Mouse (Mus musculus) heart, postnatal 14 days (tissue): Measurements from ENCODE around the gene Sin3b. TPM values are rescaled to one million over a fixed set of nuclear protein-coding genes. Genes with fewer than 3 reads are reported as not detected.
"Not testable (repeated sequence)": the region's sequence is repeated elsewhere in the genome, so short reads cannot be mapped to it uniquely, and the experiment has no call there.

Source experiments
- DNase-seq, 2 experiments: peaks; one replicate each; pipeline ENCODE4 v3.0.0; 2021 to 2022
- intact Hi-C: fragments of 180-260 bp; cut with DNase I; formaldehyde crosslinking; loops from one replicate; pipeline ENCODE4 v1.15.1; 2025
- long read RNA-seq, 2 experiments: library from polyadenylated mRNA; stranded (forward); transcript quantifications; one replicate each; pipeline ENCODE4 v2.0.0; 2021
- total RNA-seq, 2 experiments: library from RNA; stranded (reverse); gene quantifications; 2 replicates each; pipeline ENCODE4 v1.2.3; 2021

The Sin3b gene
- 10 to 100 TPM; 87.1 to 88.6 TPM for total RNA-seq
- long read RNA-seq, experiment 1, full-length matches to known transcripts: 45 of 54 reads
- long read RNA-seq, experiment 1, partial matches to known transcripts: 6 of 54 reads
- long read RNA-seq, experiment 1, other reads (novel, unspliced or antisense): 3 of 54 reads
- long read RNA-seq, experiment 2, full-length matches to known transcripts: 25 of 30 reads
- long read RNA-seq, experiment 2, partial matches to known transcripts: 3 of 30 reads
- long read RNA-seq, experiment 2, other reads (novel, unspliced or antisense): 2 of 30 reads

DNA sequence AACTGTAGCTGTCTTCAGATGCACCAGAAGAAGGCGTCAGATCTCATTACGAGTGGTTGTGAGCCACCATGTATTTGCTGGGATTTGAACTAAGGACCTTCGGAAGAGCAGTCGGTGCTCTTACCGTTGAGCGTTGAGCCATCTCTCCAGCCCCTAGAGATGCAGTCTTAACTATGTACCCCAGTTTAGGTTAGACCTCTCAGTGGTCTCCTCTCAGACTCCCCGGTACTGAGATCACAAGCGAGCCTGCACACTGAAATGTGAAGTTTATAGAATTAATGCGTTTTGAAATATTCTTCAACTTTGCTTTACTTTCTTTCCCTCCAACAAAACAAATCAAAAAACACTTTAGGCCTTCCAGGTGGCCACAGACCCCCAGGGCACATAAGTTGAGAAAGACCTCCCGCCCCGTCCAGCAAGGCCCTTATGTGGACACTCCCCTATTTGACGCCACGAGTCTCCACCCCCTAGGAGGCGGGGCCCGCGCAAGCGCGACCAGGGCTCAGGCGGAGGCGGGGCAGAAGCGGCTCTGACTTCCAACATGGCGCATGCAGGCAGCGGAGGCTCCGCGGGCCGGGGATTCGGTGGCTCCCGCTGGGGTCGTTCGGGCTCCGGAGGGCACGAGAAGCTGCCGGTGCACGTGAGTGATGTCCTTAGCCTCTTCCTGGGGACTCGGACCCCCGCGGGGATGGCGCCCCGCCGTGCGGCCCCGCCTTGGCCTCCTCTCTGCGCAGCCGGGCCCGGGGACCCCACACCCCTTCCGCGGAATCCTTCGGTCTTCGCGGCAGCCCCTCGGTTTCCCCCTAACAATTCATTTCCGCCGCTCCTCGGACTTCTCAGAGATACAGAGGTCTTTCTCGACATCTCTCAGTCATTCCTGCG is at the start of gene Sin3b:
Sin3b (plus strand) TSS at position 517 of the 882 bp plus-strand sequence.
- intact Hi-C loops: no loop called here
- peak; percentile 95 to 99 for DNase-seq

DNA sequence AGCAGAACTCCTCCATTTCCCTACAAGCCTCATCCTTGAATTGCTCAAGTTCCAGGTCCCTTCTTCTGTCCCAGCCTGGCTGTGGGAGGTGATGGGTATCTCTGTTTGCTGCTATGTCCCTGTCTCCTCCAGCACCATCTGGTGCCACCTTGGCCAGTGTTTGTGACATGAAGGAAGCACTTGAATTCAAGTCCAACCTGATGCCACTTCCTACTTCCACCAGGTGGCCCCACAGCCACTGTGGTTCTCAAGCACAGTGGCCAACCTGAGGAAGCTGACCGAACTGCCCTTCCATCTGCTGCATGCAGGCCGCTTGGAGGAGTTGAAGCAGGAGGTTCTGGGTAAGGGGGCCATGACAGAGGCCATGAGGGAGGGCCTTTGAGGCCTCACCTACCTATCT is 48.9 kb upstream of the Sin3b start:
- no peak for DNase-seq
- intact Hi-C loops: no loop called here

DNA sequence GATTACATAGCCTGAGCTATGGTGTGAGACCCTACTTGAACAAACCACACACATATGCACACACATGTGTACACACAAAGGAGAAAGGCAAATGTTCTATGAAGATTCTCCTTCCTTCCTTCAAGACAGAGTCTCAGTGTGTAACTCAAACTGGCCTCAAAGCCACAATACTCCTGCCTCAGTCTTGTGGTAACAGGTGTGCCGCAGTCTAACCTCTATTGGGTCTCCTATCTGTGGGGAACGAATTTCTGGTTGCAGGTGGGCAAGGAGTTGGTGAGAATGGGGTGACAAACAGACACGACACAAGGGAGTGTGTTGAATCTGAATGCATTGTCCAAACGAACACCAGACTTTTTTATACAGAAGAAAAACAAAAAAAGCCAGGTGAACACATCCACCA is 46.6 kb upstream of the Sin3b start:
- intact Hi-C loops: no loop called here

DNA sequence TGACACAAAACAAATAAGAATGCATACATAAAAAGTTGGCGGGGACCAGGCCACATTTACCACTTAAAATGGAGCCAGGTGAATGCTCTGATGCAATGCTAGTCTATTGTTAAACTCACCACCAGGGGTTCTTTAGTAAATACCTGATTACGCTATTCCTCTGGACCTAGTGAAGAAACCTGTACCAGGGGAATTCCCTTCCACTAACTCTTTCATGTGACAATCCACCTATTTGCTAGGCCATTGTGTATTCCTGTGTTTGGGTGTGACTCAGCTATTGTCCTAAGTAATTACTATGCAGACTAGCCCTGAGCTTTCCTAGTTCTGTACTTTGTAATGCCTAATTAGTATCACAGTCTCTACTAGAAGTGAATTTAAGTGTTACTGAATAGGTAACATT is 46.2 kb upstream of the Sin3b start:
- DNase-seq, intact Hi-C loops: not testable (repeated sequence)

More for the DNA sequence above, 46.6 kb upstream of the Sin3b start:
- DNase-seq: no peak

DNA sequence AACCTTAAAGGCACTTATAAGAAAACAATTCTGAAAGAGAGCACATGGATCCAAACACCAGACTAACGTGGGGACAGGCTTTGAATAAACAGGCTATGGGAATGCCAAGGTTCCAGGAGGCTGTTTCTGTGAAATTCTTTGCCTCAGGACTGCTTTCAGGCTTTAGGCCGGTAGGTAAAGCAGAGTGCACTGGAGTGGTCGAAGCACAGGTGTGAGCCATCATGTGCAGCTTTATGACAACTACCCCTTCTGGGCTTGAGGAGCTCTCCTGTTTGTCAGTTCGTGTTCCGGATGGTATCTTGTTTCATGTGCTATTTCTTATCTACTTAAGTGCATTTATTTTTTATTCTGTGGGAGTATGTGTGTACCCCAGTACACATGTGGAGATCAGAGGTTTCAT is 45.8 kb upstream of the Sin3b start:
- intact Hi-C loops: no loop called here
- no peak for DNase-seq

DNA sequence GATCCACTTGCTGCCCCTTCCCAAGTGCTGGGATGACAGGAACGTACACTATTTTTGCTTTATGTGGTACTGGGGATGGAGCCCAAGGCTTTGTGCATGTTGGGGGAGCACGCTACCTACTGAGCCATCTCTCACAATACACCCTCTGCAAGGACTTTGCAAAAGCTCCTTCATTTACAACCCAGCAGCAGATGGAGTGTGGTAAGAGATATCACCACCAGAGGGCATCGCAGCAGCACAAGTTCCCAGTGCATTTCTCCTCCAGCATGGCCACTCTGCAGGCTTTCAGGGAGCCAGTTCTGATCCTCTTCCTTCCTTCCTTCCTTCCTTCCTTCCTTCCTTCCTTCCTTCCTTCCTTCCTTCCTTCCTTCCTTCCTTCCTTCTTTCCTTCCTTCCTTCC is 43.0 kb upstream of the Sin3b start:
- intact Hi-C loops: loop anchor here (2.0 kb wide), 1 partner anchor 67 kb away; no protein-coding TSS in a partner anchor
- DNase-seq: peak; percentile 30 to 70

DNA sequence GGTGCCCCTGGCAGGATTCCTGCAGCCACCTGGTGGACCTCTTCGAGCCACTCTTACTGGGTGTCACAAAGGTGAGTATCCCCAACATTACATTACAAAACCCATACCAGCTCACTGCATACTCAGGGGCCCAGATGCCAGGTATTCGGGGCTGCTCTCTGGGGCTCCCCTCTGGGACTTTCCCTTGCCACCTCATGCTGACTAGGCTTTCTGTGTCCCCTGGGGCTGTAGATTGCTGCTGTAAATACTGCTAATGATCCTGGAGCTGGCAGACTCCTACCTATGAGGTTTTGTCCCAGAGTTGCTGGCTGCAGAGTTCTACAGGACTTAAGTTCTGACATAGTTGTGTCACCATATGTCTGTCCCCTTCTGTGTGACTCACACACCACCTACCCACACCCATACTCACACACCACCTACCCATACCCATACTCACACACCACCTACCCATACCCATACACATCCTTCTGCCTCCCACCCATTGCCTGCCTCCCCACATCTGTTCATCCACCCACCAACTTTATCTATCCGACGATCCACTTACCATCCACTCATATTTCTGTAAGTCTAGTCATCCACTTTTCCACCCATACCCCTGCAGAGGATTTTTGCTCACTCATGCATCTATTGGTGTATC is 40.9 kb upstream of the Sin3b start:
- intact Hi-C loops: no loop called here

DNA sequence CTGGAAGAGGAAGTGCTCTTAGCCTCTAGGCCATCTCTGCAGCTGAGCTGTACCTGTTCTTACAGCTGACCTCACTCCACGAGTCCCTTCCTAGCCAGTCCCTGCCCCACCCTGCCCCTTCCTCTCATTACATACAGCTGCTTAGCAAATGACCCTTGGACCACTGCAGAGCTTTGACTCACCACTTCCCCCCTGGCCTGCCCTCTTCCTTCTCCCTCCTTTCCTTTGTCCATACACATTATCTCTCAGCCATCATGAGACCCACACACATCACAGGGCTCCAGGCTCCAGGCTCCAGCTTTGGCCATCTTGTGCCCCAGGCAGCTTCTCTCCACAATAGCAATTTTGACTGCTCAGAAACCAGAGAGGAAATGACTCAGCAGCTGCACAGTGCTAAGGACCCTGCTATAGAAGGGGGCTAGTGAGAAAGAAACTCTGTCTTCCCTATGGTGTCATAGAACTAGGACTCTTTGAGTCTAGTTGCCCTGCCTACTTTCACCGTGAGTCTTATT is 40.0 kb upstream of the Sin3b start:
- intact Hi-C loops: no loop called here

More for the DNA sequence above, 40.9 kb upstream of the Sin3b start:
- no peak for DNase-seq

DNA sequence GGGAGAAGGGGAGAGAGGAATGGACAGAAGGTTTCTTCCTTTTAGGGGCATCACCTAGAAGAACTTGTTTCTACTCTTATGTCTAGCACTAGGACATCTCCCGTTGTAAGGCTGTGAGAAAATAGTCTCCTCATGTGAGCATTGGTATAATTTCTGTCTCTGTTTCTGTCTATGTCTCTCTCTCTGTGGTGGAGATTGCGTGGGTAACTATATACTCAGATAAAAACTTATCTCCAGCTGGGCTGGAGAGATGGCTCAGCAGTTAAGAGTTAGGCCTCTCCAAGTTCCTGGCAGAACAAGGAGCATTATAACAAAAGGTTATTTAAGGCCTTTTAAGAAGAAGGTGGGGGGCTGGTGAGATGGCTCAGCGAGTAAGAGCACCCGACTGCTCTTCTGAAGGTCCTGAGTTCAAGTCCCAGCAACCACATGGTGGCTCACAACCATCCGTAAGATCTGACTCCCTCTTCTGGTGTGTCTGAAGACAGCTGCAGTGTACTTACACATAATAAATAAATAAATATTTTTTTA is 39.4 kb upstream of the Sin3b start:
- intact Hi-C loops, DNase-seq: not testable (repeated sequence)

More for the DNA sequence above, 40.0 kb upstream of the Sin3b start:
- no peak for DNase-seq

DNA sequence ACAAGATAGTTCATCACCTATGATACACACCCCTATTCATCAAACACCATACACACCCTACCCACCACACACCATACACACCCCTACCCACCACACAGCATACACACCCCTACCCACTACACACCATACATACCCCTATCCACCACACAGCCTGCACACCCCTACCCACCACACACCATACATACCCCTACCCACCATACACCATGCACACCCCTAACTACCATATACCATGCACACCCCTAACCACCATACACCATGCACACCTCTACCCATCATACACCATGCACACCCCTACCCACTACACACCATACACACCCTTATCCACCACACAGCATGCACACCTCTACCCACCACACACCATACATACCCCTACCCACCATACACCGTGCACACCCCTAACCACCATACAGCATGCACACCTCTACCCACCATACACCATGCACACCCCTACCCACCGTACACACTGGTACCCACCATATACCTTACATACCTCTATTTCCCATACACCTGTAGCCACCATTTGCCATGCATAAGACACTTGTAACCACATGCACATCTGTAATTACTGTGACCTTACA is 24.6 kb upstream of the Sin3b start:
- DNase-seq: no peak
- intact Hi-C loops: no loop called here

DNA sequence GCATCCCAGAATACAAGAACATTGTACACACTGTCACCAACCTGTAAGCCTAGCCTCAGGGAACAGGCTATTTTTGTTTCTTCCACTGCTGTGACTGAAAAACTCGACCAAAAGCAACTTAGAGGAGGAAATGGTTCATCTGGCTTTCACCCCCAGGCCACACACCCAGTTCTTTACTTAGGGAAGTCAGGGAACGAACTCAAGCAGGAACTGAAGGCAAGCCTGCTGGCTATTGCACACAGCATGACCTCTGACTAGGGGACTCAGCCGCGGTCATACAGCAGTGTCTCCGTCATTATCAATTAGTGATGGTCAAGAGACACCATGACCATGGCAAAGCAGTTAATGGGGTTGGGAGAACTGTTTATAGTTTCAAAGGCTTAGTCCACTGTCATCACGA is 10.5 kb upstream of the Sin3b start:
- intact Hi-C loops: no loop called here

DNA sequence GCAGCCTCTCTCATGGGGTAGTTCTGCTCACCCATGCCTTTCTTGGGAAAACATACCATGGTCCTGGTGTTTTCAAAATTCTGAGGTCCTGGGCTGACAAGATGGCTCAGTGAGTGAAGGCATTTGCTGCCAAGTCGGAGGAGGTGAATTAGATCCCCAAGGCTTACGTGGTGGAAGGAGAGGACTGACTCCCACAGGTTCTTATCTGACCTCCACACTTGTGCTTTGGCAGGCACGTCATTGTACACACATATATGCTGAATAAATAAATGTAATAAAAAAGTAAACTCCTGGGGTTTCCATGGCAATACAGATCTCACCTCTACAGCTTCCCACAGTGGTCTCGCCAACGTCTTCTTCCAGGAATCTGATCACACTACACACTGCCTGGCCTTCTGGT is 6.5 kb upstream of the Sin3b start:
- intact Hi-C loops: no loop called here
- no peak for DNase-seq

More for the DNA sequence above, 10.5 kb upstream of the Sin3b start:
- no peak for DNase-seq

DNA sequence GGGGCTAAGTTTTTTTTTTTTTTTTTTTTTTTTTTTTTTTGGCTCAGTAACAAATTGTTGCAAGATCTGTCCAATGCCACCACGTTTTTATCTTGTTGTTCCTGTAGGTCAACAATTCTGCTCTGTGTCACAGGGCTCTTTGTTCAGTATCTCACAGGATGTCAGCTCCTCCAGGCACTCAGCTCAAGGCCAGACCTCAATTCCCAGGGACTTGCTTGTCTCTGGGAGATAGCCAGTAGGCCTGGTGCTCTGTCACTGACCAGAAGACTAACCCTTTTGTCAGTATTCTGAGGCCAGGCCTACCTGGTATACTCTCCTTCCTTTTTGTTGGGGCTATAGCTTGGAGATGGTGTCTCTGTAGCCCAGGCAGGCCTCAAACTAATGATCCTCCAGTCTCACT is 2.5 kb upstream of the Sin3b start:
- intact Hi-C loops: no loop called here
- no peak for DNase-seq

DNA sequence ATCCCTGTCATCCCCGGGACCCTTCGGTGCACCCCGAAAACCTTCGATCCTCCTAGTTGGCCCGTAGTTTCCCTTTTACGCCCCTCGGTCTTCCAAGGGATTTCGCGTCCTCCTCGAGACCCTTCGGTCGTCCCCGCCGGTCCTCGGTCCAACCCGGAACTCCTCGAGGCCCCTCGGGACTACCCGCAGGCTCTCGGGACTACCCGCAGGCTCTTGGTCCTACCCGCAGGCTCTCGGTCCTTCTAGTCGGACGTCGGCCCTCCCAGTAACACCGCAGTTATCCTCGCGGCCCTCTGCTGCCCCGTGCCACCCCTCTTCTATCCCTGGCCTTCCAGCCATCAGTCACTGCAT is 541 bp downstream of the Sin3b start:
- peak; percentile 19 to 38 for DNase-seq
- intact Hi-C loops: no loop called here

DNA sequence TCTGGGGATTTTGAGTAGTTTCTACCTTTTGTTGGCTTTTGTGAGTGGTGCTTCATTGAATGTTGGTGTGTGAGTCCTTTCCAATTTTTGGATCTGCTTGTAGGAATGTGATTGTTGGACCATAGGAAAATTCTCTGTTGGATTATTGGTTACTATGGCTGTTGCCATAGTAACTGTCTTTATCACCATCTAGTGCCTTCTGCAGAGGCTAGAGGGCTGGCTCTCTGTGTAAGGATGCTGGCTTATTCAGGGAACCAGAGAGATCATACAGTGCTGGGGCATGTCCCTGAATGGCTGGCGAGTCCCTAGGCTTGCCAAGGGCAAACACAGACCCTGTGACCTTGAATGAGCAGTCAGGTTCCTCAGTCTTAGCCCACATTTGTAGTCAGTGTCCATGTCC is 5.6 kb downstream of the Sin3b start:
- intact Hi-C loops: no loop called here
- DNase-seq: no peak

DNA sequence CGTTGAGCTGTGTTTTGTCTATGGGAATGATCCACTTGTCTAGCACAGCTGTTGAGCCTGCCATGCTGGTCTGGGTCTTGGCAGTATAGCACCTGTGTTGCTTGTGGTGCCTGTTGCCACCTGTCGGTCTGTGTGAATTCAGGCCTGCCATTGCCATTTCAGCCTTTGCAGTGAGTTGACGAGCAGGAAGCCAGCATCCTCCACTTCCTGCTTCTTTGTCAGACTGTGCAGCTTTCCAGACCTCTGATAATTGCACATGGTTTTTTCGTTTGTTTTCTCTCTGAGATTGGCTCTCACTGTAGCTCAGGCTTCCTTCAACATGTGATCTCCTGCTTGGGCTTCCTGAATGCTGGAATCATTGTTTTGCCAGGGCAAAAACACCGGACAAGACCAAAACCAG is 11.9 kb downstream of the Sin3b start:
- intact Hi-C loops: no loop called here
- no peak for DNase-seq

DNA sequence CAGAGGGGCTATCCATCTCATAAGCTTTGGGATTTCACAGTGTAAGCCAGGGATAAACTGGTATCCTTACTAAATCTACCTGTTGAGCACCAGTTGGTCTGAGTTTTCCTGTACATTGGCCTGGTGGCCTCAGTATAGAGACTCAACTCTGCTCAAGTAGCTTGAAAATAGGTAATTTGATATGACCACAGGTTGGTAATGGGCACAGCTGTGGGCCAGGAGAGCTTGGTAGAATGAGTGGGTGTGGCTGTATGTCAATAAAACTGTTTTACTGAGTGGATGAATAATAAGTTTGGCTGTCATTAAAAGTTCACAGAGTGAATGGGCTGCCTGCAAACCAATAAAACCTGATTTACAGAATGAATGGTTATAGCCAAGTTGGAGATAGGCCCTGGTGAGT is 13.8 kb downstream of the Sin3b start:
- no peak for DNase-seq
- intact Hi-C loops: no loop called here

DNA sequence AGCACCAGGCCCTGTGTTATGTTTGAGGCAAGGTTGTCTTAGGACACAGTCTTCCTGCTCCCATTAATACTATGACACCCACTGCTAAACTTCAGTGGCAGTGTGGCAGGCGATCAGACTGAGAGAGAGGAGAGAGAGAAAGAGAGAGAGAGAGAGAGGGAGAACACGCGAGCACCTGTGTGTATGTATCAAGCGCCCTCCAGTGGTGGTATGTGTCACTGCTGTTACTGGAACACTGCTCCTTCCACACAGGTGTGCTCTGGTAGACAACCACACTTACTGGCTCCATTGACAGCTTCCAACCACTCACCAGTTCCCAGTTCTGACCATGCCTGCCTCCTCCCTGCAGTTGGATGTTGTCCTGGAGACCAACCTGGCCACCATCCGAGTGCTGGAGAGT is 23.0 kb downstream of the Sin3b start:
- peak; percentile 36 to 50 for DNase-seq
- intact Hi-C loops: loop anchor here (2.0 to 10.0 kb wide), 3 partner anchors 65 to 341 kb away; partner anchors contain the start of gene Slc35e1

DNA sequence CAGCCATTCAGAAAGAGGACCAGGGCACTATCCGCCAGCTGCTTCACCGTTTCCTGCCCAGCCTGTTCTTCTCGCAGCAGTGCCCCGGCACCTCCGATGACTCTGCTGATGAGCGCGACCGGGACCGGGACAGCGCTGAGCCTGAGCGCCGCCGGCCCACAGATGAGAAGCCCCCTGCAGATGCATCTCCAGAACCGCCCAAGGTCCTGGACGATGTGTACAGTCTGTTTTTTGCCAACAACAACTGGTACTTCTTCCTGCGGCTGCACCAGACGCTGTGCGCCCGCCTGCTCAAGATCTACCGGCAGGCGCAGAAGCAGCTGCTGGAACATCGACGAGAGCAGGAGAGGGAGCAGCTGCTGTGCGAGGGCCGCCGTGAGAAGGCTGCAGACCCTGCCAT is 26.8 kb downstream of the Sin3b start:
- DNase-seq: no peak
- intact Hi-C loops: loop anchor here (5.0 to 10.0 kb wide), 2 partner anchors 258 to 345 kb away; partner anchors contain the start of gene Slc35e1

DNA sequence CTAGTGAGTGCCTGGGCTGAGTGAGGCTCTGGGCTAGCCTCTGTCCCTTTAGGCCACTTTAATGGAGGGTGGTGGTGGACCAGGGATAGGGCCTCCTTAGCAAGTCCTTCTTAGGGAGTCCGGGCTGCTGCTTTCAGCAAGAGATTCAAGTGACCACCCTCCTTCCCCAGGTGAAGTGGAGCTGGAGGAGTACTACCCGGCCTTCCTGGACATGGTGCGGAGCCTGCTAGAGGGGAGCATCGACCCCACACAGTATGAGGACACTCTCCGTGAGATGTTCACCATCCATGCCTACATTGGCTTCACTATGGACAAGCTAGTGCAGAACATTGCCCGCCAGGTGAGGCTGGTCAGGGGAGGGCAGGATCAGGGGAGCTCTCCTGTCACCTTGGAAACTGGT is 27.2 kb downstream of the Sin3b start:
- DNase-seq: no peak
- intact Hi-C loops: no loop called here
